Mouse (Mus musculus) megakaryocyte, embryonic 14.5 days (primary cell): ENCODE data around the gene Zfp784. TPM values are rescaled to one million over a fixed set of nuclear protein-coding genes. Genes with fewer than 3 reads are reported as not detected.
"Not testable (repeated sequence)": the region's sequence is repeated elsewhere in the genome, so short reads cannot be mapped to it uniquely, and the experiment has no call there.

Source experiments
- H3K27me3 ChIP-seq: replicated peaks from 2 replicates; pipeline ENCODE3; 2012; ENCODE audit warnings: inconsistent platforms
- H3K36me3 ChIP-seq: replicated peaks from 2 replicates; pipeline ENCODE3; 2012; ENCODE audit warnings: low read length, inconsistent platforms, mixed read lengths
- H3K4me1 ChIP-seq: 2 replicates; pipeline ENCODE4 v1.6.1; 2012; ENCODE audit warnings: inconsistent platforms
- H3K4me3 ChIP-seq: replicated peaks from 2 replicates; pipeline ENCODE3; 2012; ENCODE audit warnings: moderate library complexity, mild to moderate bottlenecking, inconsistent platforms
- H3K9me3 ChIP-seq: 2 replicates; pipeline ENCODE4 v1.6.1; 2012; ENCODE audit warnings: inconsistent platforms
- FLI1 ChIP-seq: IDR thresholded peaks from 2 replicates; pipeline ENCODE4 v1.6.1; 2012; ENCODE audit warnings: low read length, inconsistent platforms, mixed read lengths
- GATA1 ChIP-seq: IDR thresholded peaks from 3 replicates; pipeline ENCODE4 v1.6.1; 2012; ENCODE audit warnings: mixed read lengths, low read length, inconsistent platforms, borderline replicate concordance
- polyA plus RNA-seq: library from polyadenylated mRNA; stranded (reverse); fragments of >175 nt; gene quantifications from 2 replicates; pipeline ENCODE4 v1.2.3, GENCODE M21; 2012; ENCODE audit warnings: low replicate concordance; ENCODE audit not compliant: insufficient read depth

The Zfp784 gene
- polyA plus RNA-seq, 1 experiment = 0.96 TPM

DNA sequence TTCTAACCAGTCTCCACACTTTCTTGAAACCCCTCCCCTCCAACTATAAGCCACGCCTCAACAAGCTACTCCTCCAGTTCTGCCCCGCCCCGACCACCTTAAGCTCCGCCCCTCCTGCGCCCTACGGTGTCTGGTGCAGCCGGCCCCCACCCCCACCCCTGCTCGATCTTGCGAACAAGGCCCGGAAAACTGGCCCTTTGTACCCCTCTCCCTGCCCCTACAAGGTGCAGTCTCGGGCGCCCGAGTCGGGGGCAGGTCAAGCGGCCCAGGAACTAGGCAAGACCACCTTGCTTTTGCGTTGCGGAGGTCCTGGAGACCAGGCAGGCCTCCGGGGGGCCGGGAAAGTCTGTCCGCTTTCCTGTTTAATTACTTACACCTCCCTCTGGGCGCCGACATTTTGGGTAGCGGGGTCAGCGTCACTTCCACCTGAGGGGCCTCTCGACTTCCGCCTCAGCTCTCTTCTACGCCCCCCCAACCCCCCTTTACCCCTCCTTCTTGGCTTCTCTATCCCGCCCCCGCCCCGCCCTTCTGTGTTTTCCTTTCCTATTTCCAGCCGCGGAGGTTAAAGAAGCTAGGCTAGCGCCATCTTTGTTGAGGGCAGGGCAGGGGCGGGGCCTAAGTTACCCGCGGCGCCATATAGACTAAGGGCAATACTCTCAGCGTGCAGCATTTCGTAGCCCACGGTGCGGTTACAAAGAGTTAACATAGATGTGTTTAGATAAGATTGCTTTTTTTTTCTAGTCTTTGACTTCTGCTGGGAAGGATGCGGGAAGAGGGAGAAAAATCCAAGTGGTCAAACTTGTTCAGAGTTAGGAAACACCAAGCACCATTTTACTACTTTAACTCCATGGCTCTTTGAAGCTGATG is 23.8 kb downstream of the Zfp784 start, which contains the start of the genes Zfp524 and Fiz1:
Gene Zfp524, plus strand, starts transcription at position 165 of the 867 bp plus-strand sequence.
Gene Fiz1, minus strand, starts transcription at position 447 of the 867 bp plus-strand sequence.
- no peaks in the 10 kb centered on the region for H3K27me3 ChIP-seq
- TF ChIP-seq FLI1 (no peak), GATA1 (no peak)
- H3K4me3 ChIP-seq = peak within 1 kb of the TSS; percentile 94
- peaks cover 49% of the 10 kb centered on the region for H3K4me1 ChIP-seq
- peaks cover 56% of the 10 kb centered on the region for H3K36me3 ChIP-seq
- H3K9me3 ChIP-seq = 0 out of 2 replicates have a peak, but pooled peaks cover 3% of the 10 kb centered on the region

- TF ChIP-seq FLI1 (no peak), GATA1 (no peak)
- peak overlapping the region; percentile 77 for H3K4me3 ChIP-seq
- peaks cover 33% of the 10 kb centered on the region for H3K4me1 ChIP-seq
- H3K36me3 ChIP-seq = peaks cover 67% of the 10 kb centered on the region
- 0 out of 2 replicates have a peak, but pooled peaks cover 3% of the 10 kb centered on the region for H3K9me3 ChIP-seq
- H3K27me3 ChIP-seq = no peaks in the 10 kb centered on the region
Measured at GRCm38 (mm10) chr7:5012681-5013513, 25.3 kb downstream of the Zfp784 start.

GRCm38 (mm10) chr7:5008229-5008628 is 30.0 kb downstream of the Zfp784 start:
- Histone ChIP-seq H3K4me3 (no peak overlapping the region), H3K4me1 (peaks cover 21% of the 10 kb centered on the region), H3K27me3 (no peaks in the 10 kb centered on the region), H3K36me3 (peaks cover 73% of the 10 kb centered on the region), H3K9me3 (peaks cover 9% of the 10 kb centered on the region)
- TF ChIP-seq FLI1 (no peak), GATA1 (no peak)

DNA sequence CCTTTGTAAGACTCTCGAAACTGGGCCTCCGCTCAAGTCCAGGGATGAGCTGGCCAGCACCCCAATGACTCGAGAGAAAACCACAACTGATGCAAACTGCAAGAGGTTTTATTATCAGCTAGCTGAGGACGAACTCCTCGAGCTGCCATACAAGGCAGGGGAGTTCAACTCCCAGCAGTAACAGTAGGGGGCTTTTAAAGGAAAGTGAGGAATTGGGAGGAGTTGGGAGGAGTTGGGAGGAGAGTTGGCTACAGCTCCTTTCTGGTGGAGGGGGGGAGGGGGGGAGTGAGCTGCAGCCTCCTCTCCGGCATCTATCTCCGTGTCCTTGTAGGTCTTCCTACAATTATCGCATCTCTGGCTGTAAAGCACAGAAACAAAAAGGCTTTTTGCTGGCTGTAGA is 35.4 kb downstream of the Zfp784 start:
- H3K36me3 ChIP-seq = peaks cover 19% of the 10 kb centered on the region
- H3K4me1 ChIP-seq, H3K4me3 ChIP-seq, H3K27me3 ChIP-seq: not testable (repeated sequence)
- peaks cover 23% of the 10 kb centered on the region for H3K9me3 ChIP-seq

DNA sequence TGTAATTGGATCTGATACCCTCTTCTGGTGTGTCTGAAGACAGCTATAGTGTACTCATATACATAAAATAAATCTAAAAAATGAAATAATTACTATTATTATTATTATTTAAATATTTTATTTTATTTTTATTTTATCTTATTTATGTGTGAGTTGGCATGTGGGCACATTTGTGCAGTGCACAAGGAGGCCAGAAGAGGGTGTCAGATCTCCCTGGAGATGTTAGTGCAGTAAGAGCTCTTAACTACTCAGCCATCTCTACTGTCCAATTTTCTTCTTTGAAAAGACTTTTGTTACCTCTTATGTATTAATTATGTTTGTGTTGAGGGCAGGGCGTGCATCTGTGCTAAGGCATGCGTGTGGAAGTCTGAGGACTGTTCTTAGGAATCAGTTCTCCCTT is 38.4 kb downstream of the Zfp784 start:
- TF ChIP-seq GATA1 = no peak
- TF ChIP-seq FLI1 = no peak
- H3K4me3 ChIP-seq = no peak overlapping the region

GRCm38 (mm10) chr7:4996934-4997333 is 41.3 kb downstream of the Zfp784 start:
- peaks cover 22% of the 10 kb centered on the region for H3K4me1 ChIP-seq
- H3K4me3 ChIP-seq = peak overlapping the region; percentile 93
- H3K9me3 ChIP-seq = peaks cover 30% of the 10 kb centered on the region
- H3K27me3 ChIP-seq = peaks cover 5% of the 10 kb centered on the region
- peaks cover 26% of the 10 kb centered on the region for H3K36me3 ChIP-seq
- TF ChIP-seq FLI1 = no peak
- no peak for TF ChIP-seq GATA1

More for the DNA sequence above, 38.4 kb downstream of the Zfp784 start:
- H3K27me3 ChIP-seq = no peaks in the 10 kb centered on the region
- H3K4me1 ChIP-seq = peaks cover 20% of the 10 kb centered on the region
- H3K36me3 ChIP-seq = no peaks in the 10 kb centered on the region
- H3K9me3 ChIP-seq = peaks cover 24% of the 10 kb centered on the region

GRCm38 (mm10) chr7:4996003-4996895 is 42.0 kb downstream of the Zfp784 start, which contains the start of gene Zfp579:
Gene Zfp579 (minus strand): TSS chr7:4996158.
- peak within 1 kb of the TSS; percentile 93 for H3K4me3 ChIP-seq
- peaks cover 22% of the 10 kb centered on the region for H3K4me1 ChIP-seq
- peaks cover 35% of the 10 kb centered on the region for H3K9me3 ChIP-seq
- H3K27me3 ChIP-seq = peaks cover 5% of the 10 kb centered on the region
- peaks cover 26% of the 10 kb centered on the region for H3K36me3 ChIP-seq
- TF ChIP-seq GATA1 (no peak), FLI1 (no peak)

GRCm38 (mm10) chr7:4995268-4996002 is 42.8 kb downstream of the Zfp784 start:
- H3K36me3 ChIP-seq = peaks cover 26% of the 10 kb centered on the region
- peaks cover 44% of the 10 kb centered on the region for H3K9me3 ChIP-seq
- peaks cover 5% of the 10 kb centered on the region for H3K27me3 ChIP-seq
- peaks cover 22% of the 10 kb centered on the region for H3K4me1 ChIP-seq
- peak overlapping the region; percentile 93 for H3K4me3 ChIP-seq
- TF ChIP-seq FLI1 (no peak), GATA1 (no peak)
